In genomic region chr7:110091670-110092069, GRCm38 (mm10) we compare ENCODE assay signal across 9 mouse cellular contexts. TPM values are rescaled to one million over a fixed set of nuclear protein-coding genes. Genes with fewer than 3 reads are reported as not detected.
DNase-seq lines count a peak whose midpoint lies in the region; ATAC-seq and TF ChIP-seq lines count a peak whose summit lies in the region.
"Had no signal": no experiment of that assay in that cellular context is flagged by ENCODE, and none has a peak within 500 bp of the region (broad histone marks: within the 10 kb centered on the region; RNA-seq: fewer than 3 reads in every experiment).

No protein-coding gene starts in this region.

- peaks cover 20% of the 10 kb centered on the region for H3K36me3 ChIP-seq in midbrain, embryonic 16.5 days (ENCODE audit: control insufficient read depth, insufficient read depth, low read length)
- peaks cover 34% of the 10 kb centered on the region for H3K36me3 ChIP-seq in midbrain, embryonic 11.5 days (ENCODE audit: control insufficient read depth, insufficient read depth, low read length)

- no peak for TF ChIP-seq CTCF in lung, adult 2 months (IDR thresholded peaks at IDR 0.05; ENCODE audit: insufficient read depth, low read length)

- no peak overlapping the region for H3K4me3 ChIP-seq in midbrain, embryonic 16.5 days (ENCODE audit: low read depth, low read length)
- H3K4me3 ChIP-seq in midbrain, embryonic 11.5 days (ENCODE audit: low read depth, low read length), result no peak overlapping the region
- no peak overlapping the region for H3K4me3 ChIP-seq in lung, adult 2 months (replicated peaks; ENCODE audit: extremely low read depth, low read depth, low read length)
- H3K4me3 ChIP-seq: liver, embryonic 13.5 days had no signal

- no peak overlapping the region for H3K4me2 ChIP-seq in midbrain, embryonic 16.5 days (ENCODE audit: low read length)
- no peak overlapping the region for H3K4me2 ChIP-seq in midbrain, embryonic 11.5 days
- H3K4me2 ChIP-seq: liver, embryonic 13.5 days had no signal

- no peaks in the 10 kb centered on the region for H3K4me1 ChIP-seq in midbrain, embryonic 16.5 days (ENCODE audit: control insufficient read depth, insufficient read depth, low read length)
- H3K4me1 ChIP-seq in midbrain, embryonic 11.5 days (ENCODE audit: control insufficient read depth, insufficient read depth, low read length), result no peaks in the 10 kb centered on the region
- H3K4me1 ChIP-seq in lung, adult 2 months (ENCODE audit: control insufficient read depth, insufficient read depth, low read length), result peaks cover 7% of the 10 kb centered on the region

- H3K27me3 ChIP-seq in midbrain, embryonic 16.5 days (ENCODE audit: control insufficient read depth, insufficient read depth, low read depth, low read length), result no peaks in the 10 kb centered on the region
- H3K27me3 ChIP-seq in midbrain, embryonic 11.5 days (ENCODE audit: control insufficient read depth, insufficient read depth, low read length), result no peaks in the 10 kb centered on the region
- H3K27me3 ChIP-seq: liver, embryonic 13.5 days had no signal

- WGBS in midbrain, embryonic 16.5 days, result 57% methylated on average over 7 of the region's 7 CpGs
- 78% methylated on average over 7 of the region's 7 CpGs for WGBS in midbrain, embryonic 11.5 days
- WGBS in lung, adult 2 months, result 80% methylated on average over 7 of the region's 7 CpGs

- ATAC-seq in midbrain, embryonic 16.5 days, result peak; percentile 64
- ATAC-seq in midbrain, embryonic 11.5 days (ENCODE audit: low FRiP score), result no peak

- no peak for TF ChIP-seq POLR2A in lung, adult 2 months (IDR thresholded peaks at IDR 0.05; ENCODE audit: borderline replicate concordance, extremely low read depth, low read depth, low read length)

- peak; percentile 11 to 19 for DNase-seq in cerebellum, adult 18-20 months
- no peak for DNase-seq in cerebellum, postnatal 4 days (ENCODE audit: low spot score in 2 of 2)
- no peak for DNase-seq in midbrain, embryonic 11.5 days (ENCODE audit: low spot score, missing footprints)
- DNase-seq in left cerebral cortex, adult 9 months (ENCODE audit: low spot score in 2 of 2), result peak; percentile 25 to 48
- DNase-seq in right cerebral cortex, postnatal 4 days, result peak; percentile 19
- no peak for DNase-seq in kidney, postnatal 10 days
- no peak for DNase-seq in lung, adult 2 months
- DNase-seq: liver, embryonic 13.5 days had no signal

- H3K9me3 ChIP-seq in midbrain, embryonic 16.5 days (replicated peaks; ENCODE audit: control insufficient read depth, low read length, poor library complexity, severe bottlenecking), result no peaks in the 10 kb centered on the region
- no peaks in the 10 kb centered on the region for H3K9me3 ChIP-seq in midbrain, embryonic 11.5 days (ENCODE audit: control insufficient read depth, low read length)
- H3K9me3 ChIP-seq: liver, embryonic 13.5 days had no signal

- H3K9ac ChIP-seq in midbrain, embryonic 16.5 days (ENCODE audit: low read depth, low read length), result no peak overlapping the region
- no peak overlapping the region for H3K9ac ChIP-seq in midbrain, embryonic 11.5 days (ENCODE audit: low read length)
- H3K9ac ChIP-seq: liver, embryonic 13.5 days had no signal

- H3K27ac ChIP-seq in midbrain, embryonic 16.5 days (ENCODE audit: low read length), result no peak overlapping the region
- H3K27ac ChIP-seq in midbrain, embryonic 11.5 days (ENCODE audit: low read depth, low read length), result no peak overlapping the region
- H3K27ac ChIP-seq: liver, embryonic 13.5 days had no signal

RNA-seq across cellular contexts. Expression of gene Wee1, which starts 30.2 kb away (rescaled TPM):
- 3.7 TPM in 2 replicates for polyA plus RNA-seq in midbrain, embryonic 16.5 days (2015; fragmentation: Nextera tagmentation; extraction: Ambion mirVana)
- 31.2 and 32.6 TPM in 2 replicates for polyA plus RNA-seq in midbrain, embryonic 11.5 days (2014; fragmentation: Nextera tagmentation; extraction: Ambion mirVana)
- 2.9 and 5.9 TPM in 2 replicates for polyA plus RNA-seq in lung, adult 2 months (2012; rRNA removed)

RNA-seq across cellular contexts. Expression of gene Zfp143, which starts 30.7 kb away (rescaled TPM):
- polyA plus RNA-seq in midbrain, embryonic 16.5 days (2015; fragmentation: Nextera tagmentation; extraction: Ambion mirVana), result 13.8 and 14.1 TPM in 2 replicates
- 32.4 and 32.5 TPM in 2 replicates for polyA plus RNA-seq in midbrain, embryonic 11.5 days (2014; fragmentation: Nextera tagmentation; extraction: Ambion mirVana)
- polyA plus RNA-seq in lung, adult 2 months (2012; rRNA removed), result 12.5 and 15.0 TPM in 2 replicates

Comparison
In these comparisons a context has a peak if more than half of its experiments do, and no peak if none do; other contexts are left out.
1. DNase-seq: peak in cerebellum, adult 18-20 months (2 of 2), left cerebral cortex, adult 9 months (2 of 2) and right cerebral cortex, postnatal 4 days (single experiment); none in cerebellum, postnatal 4 days (0 of 2), midbrain, embryonic 11.5 days (single experiment), kidney, postnatal 10 days (single experiment) and lung, adult 2 months (single experiment).